Mouse (Mus musculus) frontal cortex, adult (tissue): ENCODE measurements around the gene Afdn.
A peak's percentile ranks its signal among the peaks of the same experiment; 100 is the strongest.

Experiments
- ATAC-seq: cut with Nextera tagmentation; 2 replicates; pipeline ENCODE4 v1.9.2; 2017; ENCODE audit warnings: mild to moderate bottlenecking, moderate library complexity, mixed read lengths; ENCODE audit not compliant: low TSS enrichment

Gene Afdn

DNA sequence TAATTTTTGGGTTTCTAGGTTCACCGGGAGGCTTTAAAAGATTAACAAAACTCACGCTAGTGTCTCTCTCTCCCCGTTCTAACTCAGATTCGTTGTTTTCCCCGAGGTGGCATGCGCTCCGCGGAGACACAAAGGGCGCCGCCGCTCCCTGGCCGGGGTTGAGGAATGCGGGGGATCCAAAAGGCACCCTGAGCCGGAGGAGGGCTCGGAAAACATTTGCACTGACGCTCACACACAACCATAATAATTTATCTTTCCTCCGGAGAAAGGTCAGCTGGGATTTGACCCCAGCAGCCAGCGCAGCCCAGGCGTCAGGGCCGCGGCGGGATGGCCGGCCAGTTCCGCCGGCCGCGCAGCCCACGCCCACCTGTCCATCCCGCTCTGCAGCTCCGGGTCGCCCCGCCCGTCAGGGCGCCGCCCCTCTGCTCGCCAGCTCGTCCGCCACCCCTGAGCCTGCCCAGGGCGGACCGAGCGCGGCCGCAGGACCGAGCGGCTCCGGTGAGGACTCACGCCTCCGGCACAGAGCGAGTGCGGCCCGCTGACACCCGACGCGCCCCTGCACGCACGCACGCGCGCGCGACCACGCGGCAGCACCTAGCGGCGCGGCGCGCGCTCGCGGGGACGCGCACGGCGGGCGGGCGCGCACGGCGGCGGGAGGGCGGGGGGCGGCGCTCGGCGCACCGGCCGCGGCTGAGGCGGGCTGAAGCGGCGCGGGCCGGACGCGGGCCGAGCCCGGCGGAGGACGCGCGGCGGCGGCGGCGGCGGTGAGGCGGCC lies at the start of gene Afdn:
TSS of gene Afdn (plus strand) at position 687 of the 775 bp plus-strand sequence.
- peak; percentile 76 for ATAC-seq

GRCm38 (mm10) chr17:13711173-13711572 lies 49.2 kb upstream of the Afdn start:
- ATAC-seq, result no peak

GRCm38 (mm10) chr17:13712116-13712515 lies 48.2 kb upstream of the Afdn start:
- no peak for ATAC-seq

DNA sequence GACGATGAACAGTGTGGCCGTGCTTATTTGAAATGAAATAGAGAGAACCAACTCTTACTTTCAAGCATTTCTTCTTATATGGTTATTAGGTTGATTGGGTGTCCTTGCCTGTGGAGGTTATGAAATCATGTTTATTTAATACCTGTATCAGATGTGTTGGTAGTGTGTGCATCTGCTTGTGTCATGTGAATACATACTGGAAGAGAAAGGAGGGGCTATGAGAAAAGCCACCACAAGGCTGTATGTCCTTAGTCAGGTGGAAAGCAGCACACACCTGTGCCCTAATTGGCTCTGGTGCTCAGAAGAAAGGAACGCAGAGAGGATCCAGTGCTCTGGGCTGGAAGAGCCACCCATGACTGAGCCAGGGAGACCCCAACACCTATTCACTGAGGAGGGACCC lies 47.8 kb upstream of the Afdn start:
- ATAC-seq, result no peak

GRCm38 (mm10) chr17:13714128-13714527 lies 46.2 kb upstream of the Afdn start:
- no peak for ATAC-seq

DNA sequence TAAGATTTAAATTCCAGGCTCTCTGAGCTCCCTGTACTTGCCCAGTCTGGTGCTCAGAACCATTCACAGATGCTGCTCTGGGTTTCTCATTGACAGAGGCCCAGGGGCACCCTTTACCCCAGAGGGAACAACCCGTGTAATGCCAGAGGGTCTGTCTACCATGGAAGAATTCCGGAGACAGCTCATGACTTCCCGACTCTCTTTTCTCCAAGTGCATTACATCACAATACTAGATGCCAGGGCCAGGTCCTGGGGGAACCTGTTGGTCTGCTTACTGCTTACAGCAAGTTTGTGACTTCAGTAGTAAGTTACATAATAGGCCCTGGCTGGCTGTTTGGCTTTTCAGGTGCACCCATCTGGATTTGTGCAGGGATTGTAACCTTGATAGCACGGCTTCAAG lies 45.7 kb upstream of the Afdn start:
- no peak for ATAC-seq

DNA sequence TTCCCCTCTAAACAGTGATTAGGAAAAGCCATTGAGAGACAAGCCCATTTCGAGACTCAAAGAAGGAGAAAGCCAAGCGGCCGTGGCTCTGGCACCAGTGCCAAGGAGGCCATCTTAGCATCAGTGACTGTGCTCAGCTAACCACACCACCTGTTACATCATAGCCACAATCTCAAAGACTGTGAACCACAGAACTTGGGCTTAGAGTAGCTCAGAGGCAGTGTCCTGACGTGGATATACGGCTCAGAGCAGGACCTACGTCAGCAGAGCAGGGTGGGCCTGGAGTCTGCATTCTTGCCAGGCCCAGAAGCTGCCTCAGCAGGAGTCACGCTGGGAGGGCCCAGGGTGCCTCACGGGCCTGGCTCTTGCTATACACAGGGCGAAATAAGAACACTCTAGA lies 44.8 kb upstream of the Afdn start:
- ATAC-seq, result no peak

GRCm38 (mm10) chr17:13716336-13716735 lies 44.0 kb upstream of the Afdn start:
- no peak for ATAC-seq

DNA sequence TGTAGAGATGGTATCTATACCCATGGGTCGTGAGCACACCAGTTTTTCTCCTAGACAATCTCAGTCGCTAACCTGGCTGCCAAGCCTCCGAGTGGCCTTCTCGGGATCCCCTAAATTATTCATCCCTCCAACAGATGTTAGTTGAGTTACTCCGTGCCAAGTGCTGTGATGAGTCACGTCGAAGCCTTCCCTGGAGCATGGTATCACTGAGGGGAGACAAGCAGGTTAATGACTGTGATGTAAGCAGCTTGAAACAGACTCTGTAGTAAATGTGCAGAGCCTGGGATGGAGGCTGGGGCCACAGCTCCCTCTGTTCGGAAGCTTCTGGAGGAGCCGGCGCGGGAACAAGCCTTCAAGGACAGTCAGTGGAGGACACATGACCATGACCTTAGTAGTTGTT lies 42.9 kb upstream of the Afdn start:
- ATAC-seq, result peak; percentile 76; the same call in 1 of the 2 replicates

DNA sequence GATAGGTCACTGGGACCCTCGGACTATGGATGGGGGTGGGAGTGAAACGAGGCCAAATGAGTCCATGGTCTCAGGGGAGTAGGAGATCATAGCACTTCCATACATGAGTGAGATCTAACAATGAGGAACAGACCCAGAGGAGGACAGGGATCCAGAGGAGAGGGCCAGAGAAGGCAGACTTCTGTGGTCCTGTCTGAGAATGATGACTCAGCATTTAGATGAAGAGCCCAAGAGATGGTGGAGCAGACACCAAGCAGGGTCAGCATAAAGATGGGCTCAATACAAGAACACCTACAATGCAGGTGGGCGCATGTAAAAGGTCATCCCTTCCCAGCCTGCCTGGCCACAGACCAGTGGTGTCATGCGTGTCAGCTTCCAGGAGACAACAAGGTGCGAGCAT lies 40.2 kb upstream of the Afdn start:
- no peak for ATAC-seq

- no peak for ATAC-seq
Measured at GRCm38 (mm10) chr17:13721372-13721771, 39.0 kb upstream of the Afdn start.

GRCm38 (mm10) chr17:13722434-13722833 lies 37.9 kb upstream of the Afdn start:
- ATAC-seq, result no peak

DNA sequence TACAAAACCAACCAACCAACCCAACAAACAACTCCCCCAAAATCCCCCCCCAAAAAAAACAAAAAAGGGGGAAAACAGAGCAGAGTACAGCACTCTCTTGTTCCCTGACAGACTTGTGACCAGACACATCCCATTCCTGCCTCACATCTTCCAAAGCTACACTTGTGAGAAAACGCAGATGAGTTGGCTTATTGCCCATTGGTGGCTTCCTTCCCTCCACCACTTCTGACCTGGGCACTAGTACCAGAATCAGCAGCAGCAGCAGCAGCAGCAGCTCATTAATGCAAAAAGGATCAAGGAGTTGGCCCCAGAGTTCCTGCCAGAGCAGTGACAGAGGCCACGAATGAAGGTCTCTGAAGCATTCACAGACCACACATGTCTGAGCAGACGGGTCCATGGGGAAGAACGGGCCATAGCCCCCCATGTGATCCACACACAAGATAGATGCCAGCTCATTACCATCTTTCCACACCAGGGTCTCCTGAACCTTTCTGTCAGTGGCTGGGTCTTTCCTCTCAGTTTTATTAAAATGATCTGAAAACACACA lies 35.3 kb upstream of the Afdn start:
- ATAC-seq, result no peak

DNA sequence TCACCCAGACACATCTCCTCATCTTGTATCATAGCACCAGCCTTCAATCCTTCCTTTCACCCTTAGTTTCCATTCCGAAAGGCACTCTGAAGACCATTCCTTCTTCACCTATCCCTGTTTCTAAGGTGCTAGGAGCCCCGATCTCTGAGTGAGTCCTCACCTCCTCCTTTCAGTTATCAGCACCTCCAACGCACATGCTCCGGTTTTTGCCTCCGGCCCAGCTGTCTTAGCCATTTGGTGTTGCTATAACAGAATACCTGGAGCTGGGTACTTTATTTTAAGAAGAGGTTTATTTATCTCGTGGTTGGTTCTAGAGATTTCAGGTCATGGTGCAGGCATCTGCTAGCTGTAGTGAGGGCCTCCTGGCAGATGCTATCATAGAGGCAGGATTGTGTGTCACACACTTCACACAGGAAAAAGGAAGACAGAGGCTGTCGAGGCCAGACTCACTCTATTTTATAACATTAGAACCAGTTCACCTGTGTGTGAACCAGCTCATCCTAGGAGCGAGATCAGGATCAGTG lies 33.4 kb upstream of the Afdn start:
- peak; percentile 65 for ATAC-seq

- no peak for ATAC-seq
Measured at GRCm38 (mm10) chr17:13730980-13731726, 29.2 kb upstream of the Afdn start.

DNA sequence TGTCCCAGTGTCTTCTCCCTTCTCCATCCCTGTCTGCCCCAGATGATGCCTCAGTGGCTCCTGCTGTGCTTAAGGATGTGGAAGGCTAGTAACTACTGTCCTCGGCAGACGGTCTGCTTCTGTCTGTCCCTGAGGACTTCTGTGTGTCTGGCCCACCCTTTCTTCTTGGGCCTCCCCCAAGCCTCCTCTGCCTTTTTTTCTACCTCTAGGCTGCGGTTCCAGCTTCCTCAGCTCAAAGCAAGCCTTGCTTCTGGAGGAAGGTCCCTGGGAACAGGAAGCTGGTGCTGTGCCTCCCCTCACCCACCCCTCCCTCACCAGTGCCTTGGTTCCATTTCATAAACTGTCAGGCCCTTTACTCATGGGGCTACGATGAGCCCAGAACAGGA lies 28.6 kb upstream of the Afdn start:
- ATAC-seq, result no peak

DNA sequence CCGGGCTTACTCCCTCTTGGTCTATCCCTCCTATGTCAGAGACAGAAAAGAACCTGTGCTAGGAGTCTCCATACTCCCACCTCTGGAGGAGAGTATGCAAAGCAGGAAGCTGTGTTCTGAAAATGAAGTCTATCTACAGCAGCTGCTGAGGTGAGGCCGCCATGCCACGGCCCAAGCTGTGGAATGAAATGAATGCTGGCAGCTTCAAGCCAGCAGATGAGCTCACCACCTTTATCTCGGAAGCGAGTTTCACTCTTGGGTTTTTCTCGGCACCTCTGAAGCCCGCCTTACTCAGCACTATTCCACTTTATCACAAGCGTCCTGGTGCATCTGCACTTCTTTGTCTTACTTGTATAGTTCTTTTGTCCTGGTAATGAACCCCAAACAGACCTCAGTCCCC lies 27.7 kb upstream of the Afdn start:
- no peak for ATAC-seq

- ATAC-seq, result no peak
Measured at GRCm38 (mm10) chr17:13733971-13734370, 26.4 kb upstream of the Afdn start.

DNA sequence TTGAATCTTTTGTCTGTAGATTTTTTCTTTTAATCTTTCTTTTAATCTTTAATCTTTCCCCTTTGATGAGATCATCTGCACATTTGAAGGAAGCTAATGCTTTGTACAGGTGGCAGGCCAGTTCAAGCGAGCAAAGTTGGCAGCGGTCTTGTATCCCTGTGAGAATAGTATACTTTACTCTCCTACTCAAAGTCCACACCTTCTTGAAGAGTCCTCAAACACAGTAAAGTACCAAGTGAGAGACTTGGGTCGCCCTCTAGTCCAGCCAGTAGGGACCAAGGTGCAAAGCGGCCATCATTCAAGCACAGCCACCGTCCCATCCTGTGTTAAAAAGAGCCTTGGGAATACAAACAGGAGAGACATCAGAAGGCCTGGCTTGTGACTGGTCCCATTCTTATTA lies 25.3 kb upstream of the Afdn start:
- ATAC-seq, result no peak

- ATAC-seq, result no peak
Measured at GRCm38 (mm10) chr17:13735803-13736282, 24.5 kb upstream of the Afdn start.

DNA sequence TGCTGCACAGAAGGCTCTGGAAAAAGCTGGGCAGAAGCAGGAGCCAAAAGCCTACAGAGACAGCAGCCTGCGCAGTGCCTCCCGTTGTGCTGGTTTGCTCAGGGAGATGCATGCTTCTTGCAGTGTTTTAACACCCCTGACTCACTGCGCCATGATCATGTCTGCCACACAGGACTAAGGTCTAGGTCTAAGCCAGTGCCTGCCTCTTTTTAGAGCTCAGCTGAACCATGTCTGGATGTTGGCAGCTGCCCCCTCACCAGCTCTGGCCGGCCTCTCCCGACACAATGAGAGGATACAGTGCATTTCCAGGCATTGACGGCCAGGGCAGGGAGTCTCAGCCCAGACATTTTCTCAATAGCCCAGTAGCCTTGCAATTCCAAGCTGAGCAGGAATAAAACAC lies 23.0 kb upstream of the Afdn start:
- ATAC-seq, result peak; percentile 90

- no peak for ATAC-seq
Measured at GRCm38 (mm10) chr17:13738121-13738776, 22.1 kb upstream of the Afdn start.
